Mouse (Mus musculus): ENCODE results near the gene Svs3a. TPM values are rescaled to one million over a fixed set of nuclear protein-coding genes. Genes with fewer than 3 reads are reported as not detected.

Gene Svs3a
- polyA plus RNA-seq (2017; shearing (Covaris generic)) = not detected

DNA sequence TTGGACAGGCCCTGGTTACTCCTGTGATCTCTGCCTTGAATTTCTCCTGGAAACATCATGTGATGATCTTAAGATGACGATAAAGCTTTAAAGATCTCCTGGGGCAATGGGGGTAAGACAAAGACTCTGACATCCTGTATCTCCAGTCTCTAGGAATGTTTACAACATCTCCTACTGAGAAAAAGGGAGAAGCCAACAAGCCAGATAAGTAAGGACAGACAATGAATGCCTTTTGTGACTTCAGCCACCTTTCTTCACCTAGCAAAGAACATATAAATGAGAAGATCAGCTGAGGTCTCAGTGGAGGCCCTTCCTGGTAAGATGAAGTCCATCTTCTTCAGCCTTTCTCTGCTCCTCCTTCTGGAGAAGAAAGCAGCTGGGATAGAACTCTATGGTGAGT lies at the start of gene Svs3a:
Svs3a (plus strand) TSS at position 301 of the 400 bp plus-strand sequence.

GRCm38 (mm10) chr2:164256540-164256939 lies 32.5 kb upstream of the Svs3a start, which contains the start of gene Svs3b:
TSS of gene Svs3b (minus strand) at chr2:164256640.

GRCm38 (mm10) chr2:164278359-164278758 lies 10.7 kb upstream of the Svs3a start, which contains the start of gene Svs4:
TSS of gene Svs4 (minus strand) at chr2:164278459.

GRCm38 (mm10) chr2:164316451-164316850 lies 27.4 kb downstream of the Svs3a start, which contains the start of gene Svs6:
TSS of gene Svs6 (plus strand) at chr2:164316751.

DNA sequence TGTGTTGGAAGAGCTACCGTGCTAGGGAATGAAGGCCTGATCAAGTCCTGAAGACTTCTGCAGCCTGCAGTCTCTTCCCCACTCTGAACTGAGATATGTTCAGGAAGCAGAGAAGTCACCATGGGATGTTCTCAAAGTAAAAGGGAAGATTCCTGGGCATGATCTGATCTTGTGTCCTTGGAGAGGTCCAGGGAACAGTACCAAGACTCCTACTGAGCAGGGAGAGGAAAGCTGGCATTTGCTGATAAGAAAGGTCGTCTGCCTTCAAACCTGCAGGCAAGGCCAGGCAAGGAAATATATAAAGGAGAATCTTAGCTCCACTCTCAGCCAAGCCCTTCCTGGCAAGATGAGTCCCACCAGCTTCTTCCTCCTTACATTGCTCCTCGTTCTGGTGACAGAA lies 43.4 kb downstream of the Svs3a start, which contains the start of gene Svs5:
Svs5 (plus strand) TSS at position 301 of the 400 bp plus-strand sequence.

Other genes starting within 250 kb of the Svs3a start
- 309 TPM for gene Stk4, start 218.9 kb upstream of the Svs3a start, polyA plus RNA-seq (2017; shearing (Covaris generic))
- gene Tomm34, start 218.1 kb upstream of the Svs3a start, polyA plus RNA-seq (2017; shearing (Covaris generic)) = 147 TPM
- not detected for gene Kcns1, start 118.2 kb upstream of the Svs3a start, polyA plus RNA-seq (2017; shearing (Covaris generic))
- gene Wfdc5, start 106.5 kb upstream of the Svs3a start, polyA plus RNA-seq (2017; shearing (Covaris generic)) = not detected
- gene Wfdc12, start 98.7 kb upstream of the Svs3a start, polyA plus RNA-seq (2017; shearing (Covaris generic)) = not detected
- gene Wfdc15a, start 89.1 kb upstream of the Svs3a start, polyA plus RNA-seq (2017; shearing (Covaris generic)) = not detected
- not detected for gene Wfdc15b, start 67.6 kb upstream of the Svs3a start, polyA plus RNA-seq (2017; shearing (Covaris generic))
- gene Svs2, start 50.8 kb upstream of the Svs3a start, polyA plus RNA-seq (2017; shearing (Covaris generic)) = not detected
- gene Svs3b, start 32.6 kb upstream of the Svs3a start, polyA plus RNA-seq (2017; shearing (Covaris generic)) = not detected
- not detected for gene Svs4, start 10.8 kb upstream of the Svs3a start, polyA plus RNA-seq (2017; shearing (Covaris generic))
- not detected for gene Svs6, start 27.5 kb downstream of the Svs3a start, polyA plus RNA-seq (2017; shearing (Covaris generic))
- gene Svs5, start 43.5 kb downstream of the Svs3a start, polyA plus RNA-seq (2017; shearing (Covaris generic)) = not detected
- gene Slpi, start 99.8 kb downstream of the Svs3a start, polyA plus RNA-seq (2017; shearing (Covaris generic)) = 5.0 TPM
- not detected for gene Rbpjl, start 113.9 kb downstream of the Svs3a start, polyA plus RNA-seq (2017; shearing (Covaris generic))
- gene Matn4, start 115.9 kb downstream of the Svs3a start, polyA plus RNA-seq (2017; shearing (Covaris generic)) = not detected
- gene Sdc4, start 154.6 kb downstream of the Svs3a start, polyA plus RNA-seq (2017; shearing (Covaris generic)) = 36.4 TPM
- gene Sys1, start 167.7 kb downstream of the Svs3a start, polyA plus RNA-seq (2017; shearing (Covaris generic)) = 23.4 TPM
- 2.2 TPM for gene Gm20458, start 171.7 kb downstream of the Svs3a start, polyA plus RNA-seq (2017; shearing (Covaris generic))
- gene Trp53tg5, start 184.5 kb downstream of the Svs3a start, polyA plus RNA-seq (2017; shearing (Covaris generic)) = 0.31 TPM
- gene Dbndd2, start 196.8 kb downstream of the Svs3a start, polyA plus RNA-seq (2017; shearing (Covaris generic)) = 5.9 TPM
- 37.1 TPM for gene Pigt, start 208.3 kb downstream of the Svs3a start, polyA plus RNA-seq (2017; shearing (Covaris generic))

Data from activated CD4-positive, CD25-positive, alpha-beta regulatory T cell, adult 9 weeks (primary cell).